ENCODE assay signal across 8 mouse cellular contexts in genomic region chr2:118522265-118522664, GRCm38 (mm10). TPM values are rescaled to one million over a fixed set of nuclear protein-coding genes. Genes with fewer than 3 reads are reported as not detected.
DNase-seq lines count a peak whose midpoint lies in the region; ATAC-seq and TF ChIP-seq lines count a peak whose summit lies in the region.
"Had no signal": no experiment of that assay in that cellular context is flagged by ENCODE, and none has a peak within 500 bp of the region (broad histone marks: within the 10 kb centered on the region; RNA-seq: fewer than 3 reads in every experiment).

No protein-coding gene starts in this region.

- TF ChIP-seq CTCF in left cerebral cortex, adult 2 months (IDR thresholded peaks at IDR 0.05): no peak

- intact Hi-C loops in left cerebral cortex, adult 2 months (cut with DNase I): no loop called here

- WGBS in kidney, embryonic 15.5 days: 16% methylated on average over 2 of the region's 2 CpGs
- 14% methylated on average over 2 of the region's 2 CpGs for WGBS in embryonic facial prominence, embryonic 12.5 days
- WGBS in limb, embryonic 12.5 days: 15% methylated on average over 2 of the region's 2 CpGs

- no peaks in the 10 kb centered on the region for H3K79me2 ChIP-seq in myocyte (ENCODE audit: control insufficient read depth, insufficient read depth)

- H3K27me3 ChIP-seq in kidney, embryonic 15.5 days: no peaks in the 10 kb centered on the region
- no peaks in the 10 kb centered on the region for H3K27me3 ChIP-seq in embryonic facial prominence, embryonic 12.5 days
- H3K27me3 ChIP-seq in limb, embryonic 12.5 days: no peaks in the 10 kb centered on the region
- no peaks in the 10 kb centered on the region for H3K27me3 ChIP-seq in myocyte (ENCODE audit: control insufficient read depth, insufficient read depth, insufficient read length)
- H3K27me3 ChIP-seq: midbrain, embryonic 12.5 days had no signal

- H3ac ChIP-seq in myocyte (ENCODE audit: control insufficient read depth, insufficient read length): no peak overlapping the region

- no peak overlapping the region for H3K4me2 ChIP-seq in kidney, embryonic 15.5 days
- H3K4me2 ChIP-seq in embryonic facial prominence, embryonic 12.5 days (replicated peaks): no peak overlapping the region
- H3K4me2 ChIP-seq in limb, embryonic 12.5 days: no peak overlapping the region
- H3K4me2 ChIP-seq in myocyte (ENCODE audit: low read depth): no peak overlapping the region
- H3K4me2 ChIP-seq: midbrain, embryonic 12.5 days had no signal

- no peaks in the 10 kb centered on the region for H3K9me3 ChIP-seq in kidney, embryonic 15.5 days (replicated peaks)
- H3K9me3 ChIP-seq in embryonic facial prominence, embryonic 12.5 days: no peaks in the 10 kb centered on the region
- no peaks in the 10 kb centered on the region for H3K9me3 ChIP-seq in limb, embryonic 12.5 days
- H3K9me3 ChIP-seq: midbrain, embryonic 12.5 days had no signal

- H3K27ac ChIP-seq in kidney, embryonic 15.5 days: peak overlapping the region; percentile 52
- H3K27ac ChIP-seq in embryonic facial prominence, embryonic 12.5 days: 0 out of 2 replicates have a peak overlapping the region, but pooled peaks have one; percentile 30
- H3K27ac ChIP-seq in limb, embryonic 12.5 days: peak overlapping the region; percentile 57
- no peak overlapping the region for H3K27ac ChIP-seq in left cerebral cortex, adult 2 months
- H3K27ac ChIP-seq: midbrain, embryonic 12.5 days had no signal

- no peaks in the 10 kb centered on the region for H3K36me3 ChIP-seq in kidney, embryonic 15.5 days
- no peaks in the 10 kb centered on the region for H3K36me3 ChIP-seq in embryonic facial prominence, embryonic 12.5 days
- H3K36me3 ChIP-seq in limb, embryonic 12.5 days: no peaks in the 10 kb centered on the region
- H3K36me3 ChIP-seq in myocyte (ENCODE audit: control insufficient read depth, insufficient read depth): no peaks in the 10 kb centered on the region
- H3K36me3 ChIP-seq: midbrain, embryonic 12.5 days had no signal

- no peak overlapping the region for H3K4me3 ChIP-seq in kidney, embryonic 15.5 days (replicated peaks)
- H3K4me3 ChIP-seq in embryonic facial prominence, embryonic 12.5 days: no peak overlapping the region
- no peak overlapping the region for H3K4me3 ChIP-seq in limb, embryonic 12.5 days (replicated peaks)
- H3K4me3 ChIP-seq in myocyte: no peak overlapping the region
- no peak overlapping the region for H3K4me3 ChIP-seq in left cerebral cortex, adult 2 months
- H3K4me3 ChIP-seq: midbrain, embryonic 12.5 days had no signal

- TF ChIP-seq POLR2A in myocyte (IDR thresholded peaks at IDR 0.05; ENCODE audit: insufficient read length, low read depth): no peak

- DNase-seq in kidney, postnatal 4 days: no peak
- DNase-seq in left cerebral cortex, adult 2 months (ENCODE audit: extremely low spot score in 1 of 2, low spot score in 2 of 2): no peak
- no peak for DNase-seq in urinary bladder, postnatal 10 days (ENCODE audit: low spot score)

- peaks cover 47% of the 10 kb centered on the region for H3K4me1 ChIP-seq in kidney, embryonic 15.5 days
- peaks cover 37% of the 10 kb centered on the region for H3K4me1 ChIP-seq in embryonic facial prominence, embryonic 12.5 days
- H3K4me1 ChIP-seq in limb, embryonic 12.5 days (replicated peaks): peaks cover 47% of the 10 kb centered on the region

- peak; percentile 7; the same call in 1 of the 2 replicates for ATAC-seq in kidney, embryonic 15.5 days (replicated peaks; ENCODE audit: low FRiP score)
- no peak for ATAC-seq in embryonic facial prominence, embryonic 12.5 days (ENCODE audit: insufficient number of reproducible peaks, insufficient read depth, low FRiP score, low TSS enrichment)
- ATAC-seq in limb, embryonic 12.5 days (ENCODE audit: insufficient number of reproducible peaks, insufficient read depth, low FRiP score, low TSS enrichment, low read depth): no peak

- H3K9ac ChIP-seq in kidney, embryonic 15.5 days: no peak overlapping the region
- H3K9ac ChIP-seq in embryonic facial prominence, embryonic 12.5 days: no peak overlapping the region
- H3K9ac ChIP-seq in limb, embryonic 12.5 days (replicated peaks): no peak overlapping the region
- H3K9ac ChIP-seq: midbrain, embryonic 12.5 days had no signal

TF ChIP-seq in myocyte, 11 proteins besides CTCF, POLR2A, EP300 and RAD21:
- TF ChIP-seq SRF (IDR thresholded peaks at IDR 0.05; ENCODE audit: control insufficient read depth, insufficient read length, low read depth) (no peak), CEBPB (IDR thresholded peaks at IDR 0.05; ENCODE audit: insufficient read depth, poor library complexity, severe bottlenecking) (peak; percentile 75)

RNA-seq across cellular contexts. Expression of gene Bmf, which starts 27.2 kb away (rescaled TPM):
- polyA plus RNA-seq in kidney, embryonic 15.5 days (2015; fragmentation: Nextera tagmentation; extraction: Ambion mirVana): 7.6 and 8.2 TPM in 2 replicates
- 6.6 and 7.1 TPM in 2 replicates for polyA plus RNA-seq in embryonic facial prominence, embryonic 12.5 days (2016; fragmentation: Nextera tagmentation; extraction: Ambion mirVana)
- 4.8 and 7.1 TPM in 2 replicates for polyA plus RNA-seq in limb, embryonic 12.5 days (2016; fragmentation: Nextera tagmentation; extraction: Ambion mirVana)
- polyA plus RNA-seq in myocyte (2012; fragmentation: generic; extraction: Trizol): 4.8 TPM
- 1 to 10 TPM; 3.2 to 4.0 TPM for total RNA-seq in left cerebral cortex, adult 2 months (2021)

RNA-seq across cellular contexts. Expression of gene Srp14, which starts 42.8 kb away (rescaled TPM):
- polyA plus RNA-seq in kidney, embryonic 15.5 days (2015; fragmentation: Nextera tagmentation; extraction: Ambion mirVana): 224 and 241 TPM in 2 replicates
- 239 and 256 TPM in 2 replicates for polyA plus RNA-seq in embryonic facial prominence, embryonic 12.5 days (2016; fragmentation: Nextera tagmentation; extraction: Ambion mirVana)
- polyA plus RNA-seq in limb, embryonic 12.5 days (2016; fragmentation: Nextera tagmentation; extraction: Ambion mirVana): 223 and 232 TPM in 2 replicates
- polyA plus RNA-seq in myocyte (2012; fragmentation: generic; extraction: Trizol): 311 TPM
- 100 to 1,000 TPM; 155 to 157 TPM for total RNA-seq in left cerebral cortex, adult 2 months (2021)
